Mouse (Mus musculus) lung, embryonic 16.5 days (tissue): Measurements from ENCODE around the gene Lrrtm1. TPM values are rescaled to one million over a fixed set of nuclear protein-coding genes. Genes with fewer than 3 reads are reported as not detected.

Source experiments
- ATAC-seq: fragments of 200-750 bp; cut with Nextera tagmentation; 2 replicates; pipeline ENCODE4 v1.8.0; 2017; ENCODE audit warnings: low read depth, mild to moderate bottlenecking, moderate library complexity
- H3K27ac ChIP-seq: fragments of 300-500 bp; sonication (generic); 2 replicates; pipeline ENCODE4 v1.5.1; 2014; ENCODE audit warnings: mild to moderate bottlenecking, control low read depth, low read length
- H3K27me3 ChIP-seq: fragments of 300-500 bp; sonication (generic); 2 replicates; pipeline ENCODE4 v1.6.1; 2014; ENCODE audit warnings: low read depth, low read length, mixed read lengths; ENCODE audit not compliant: control insufficient read depth, insufficient read depth
- H3K36me3 ChIP-seq: fragments of 300-500 bp; sonication (generic); 2 replicates; pipeline ENCODE4 v1.6.1; 2014; ENCODE audit warnings: low read length; ENCODE audit not compliant: control insufficient read depth, insufficient read depth
- H3K4me1 ChIP-seq: fragments of 300-500 bp; sonication (generic); replicated peaks from 2 replicates; pipeline ENCODE4 v1.6.1; 2014; ENCODE audit warnings: low read length, mixed read lengths; ENCODE audit not compliant: control insufficient read depth, insufficient read depth
- H3K4me2 ChIP-seq: fragments of 300-500 bp; sonication (generic); 2 replicates; pipeline ENCODE4 v1.6.1; 2014; ENCODE audit warnings: low read depth, low read length, control low read depth
- H3K4me3 ChIP-seq: fragments of 300-500 bp; sonication (generic); 2 replicates; pipeline ENCODE4 v1.5.1; 2014; ENCODE audit warnings: mild to moderate bottlenecking, low read length, control low read depth
- H3K9ac ChIP-seq: fragments of 300-500 bp; sonication (generic); 2 replicates; pipeline ENCODE4 v1.6.1; 2014; ENCODE audit warnings: low read length, control low read depth
- H3K9me3 ChIP-seq: fragments of 300-500 bp; sonication (generic); 2 replicates; pipeline ENCODE4 v1.6.1; 2016; ENCODE audit warnings: low read length; ENCODE audit not compliant: control insufficient read depth
- WGBS: fragments of 180-500 bp; shearing (Covaris S2); extraction: QIAGEN DNeasy Blood & Tissue Kit; methylation state at CpG from one replicate; pipeline ENCODE4 v1.1.7; 2014; 5-methylcytosine and 5-hydroxymethylcytosine counted together
- polyA plus RNA-seq: library from polyadenylated mRNA; unstranded; fragments of >200 nt; fragmentation: Nextera tagmentation; extraction: Ambion mirVana; gene quantifications from 2 replicates; pipeline ENCODE4 v1.2.1, GENCODE M21; 2015

Gene Lrrtm1
- polyA plus RNA-seq, 1 experiment from 2014 or later: 0.72 TPM

DNA sequence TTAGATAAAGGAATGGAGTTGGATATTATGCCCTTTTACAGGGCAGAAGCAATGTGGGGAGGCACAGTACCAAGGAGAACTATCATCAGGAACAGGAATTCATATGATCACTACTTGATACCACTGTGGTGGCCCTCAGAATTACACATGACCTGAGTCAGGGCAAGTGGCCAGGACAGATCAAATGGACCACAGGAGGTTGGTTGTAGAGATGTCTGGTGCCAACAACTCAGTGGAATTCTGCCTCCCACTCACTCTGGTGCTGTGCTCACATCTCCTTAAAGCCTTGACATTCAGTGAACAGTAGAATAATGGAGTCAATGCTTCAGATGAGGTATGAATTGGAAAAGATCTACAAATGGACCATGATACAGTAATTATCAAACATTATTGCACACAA is 45.9 kb downstream of the Lrrtm1 start:
- Histone ChIP-seq H3K9ac (no peak overlapping the region), H3K36me3 (no peaks in the 10 kb centered on the region), H3K27me3 (no peaks in the 10 kb centered on the region), H3K9me3 (no peaks in the 10 kb centered on the region), H3K27ac (no peak overlapping the region), H3K4me3 (no peak overlapping the region), H3K4me1 (no peaks in the 10 kb centered on the region), H3K4me2 (no peak overlapping the region)
- no peak for ATAC-seq

DNA sequence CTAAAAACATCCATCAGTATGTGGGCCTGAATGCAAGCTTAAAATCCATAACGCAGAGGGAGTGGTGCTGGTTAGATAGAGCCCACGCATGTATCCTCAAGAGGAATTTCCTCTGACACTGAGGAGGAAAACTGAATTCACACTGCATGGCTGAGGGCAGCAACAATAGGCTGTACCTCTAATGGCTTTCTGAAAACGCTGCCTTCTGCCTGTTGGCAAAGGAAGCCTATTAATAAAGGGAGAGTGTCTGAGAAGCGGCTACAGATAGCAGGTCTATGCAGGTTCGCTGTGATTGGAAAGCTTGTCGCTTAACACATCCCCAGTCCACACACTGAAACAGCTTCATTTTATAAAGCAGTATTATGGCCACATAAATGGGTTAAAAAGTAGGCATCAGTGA is 48.9 kb downstream of the Lrrtm1 start:
- no peak for ATAC-seq
- Histone ChIP-seq H3K9me3 (no peaks in the 10 kb centered on the region), H3K36me3 (no peaks in the 10 kb centered on the region), H3K4me2 (no peak overlapping the region), H3K27ac (no peak overlapping the region), H3K9ac (no peak overlapping the region), H3K27me3 (no peaks in the 10 kb centered on the region), H3K4me3 (no peak overlapping the region), H3K4me1 (no peaks in the 10 kb centered on the region)
- 63% methylated on average over 6 of the region's 6 CpGs for WGBS

DNA sequence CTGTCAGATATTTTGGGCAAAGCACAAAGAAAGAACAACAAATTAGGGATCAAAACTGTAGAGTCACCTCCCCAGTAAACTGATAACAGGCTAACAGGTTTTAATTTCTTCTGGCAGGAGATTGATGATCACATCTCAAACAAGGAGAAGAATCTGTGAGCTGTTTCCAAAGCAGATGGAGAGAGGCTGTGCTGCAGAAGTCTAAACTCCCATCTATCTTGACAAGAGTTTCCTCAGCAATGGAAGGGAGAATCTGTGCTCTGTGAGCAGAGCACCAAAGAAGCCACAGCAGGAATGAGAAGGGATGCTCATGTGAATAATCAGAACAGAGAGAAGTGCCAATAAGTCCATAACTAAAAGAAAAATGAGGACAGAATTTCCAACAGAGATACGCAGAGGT is 58.8 kb downstream of the Lrrtm1 start:
- no peak for ATAC-seq
- no peaks in the 10 kb centered on the region for H3K36me3 ChIP-seq
- no peaks in the 10 kb centered on the region for H3K27me3 ChIP-seq
- no peaks in the 10 kb centered on the region for H3K4me1 ChIP-seq
- no peak overlapping the region for H3K9ac ChIP-seq
- no peak overlapping the region for H3K27ac ChIP-seq
- H3K4me2 ChIP-seq: no peak overlapping the region
- 63% methylated on average over 1 of the region's 1 CpGs for WGBS
- no peak overlapping the region for H3K4me3 ChIP-seq
- H3K9me3 ChIP-seq: no peaks in the 10 kb centered on the region

DNA sequence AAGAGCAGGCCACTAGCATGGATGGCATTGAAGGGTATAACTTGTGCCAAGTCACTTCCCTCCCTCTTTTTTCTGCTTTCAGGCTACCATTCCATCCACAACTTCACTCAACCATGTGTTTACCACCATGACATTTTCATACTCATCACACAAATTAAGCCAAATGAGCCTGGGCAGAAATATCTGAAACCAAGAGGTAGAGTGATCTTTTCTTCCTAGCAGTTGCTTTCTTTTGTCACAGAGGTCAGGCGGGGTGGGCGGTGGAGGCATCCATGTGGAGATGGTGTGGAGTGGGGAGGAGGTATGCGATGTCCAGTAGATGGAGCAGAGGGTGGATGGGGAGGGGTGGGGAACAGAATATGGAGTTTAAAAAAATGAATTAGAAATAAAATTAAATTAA is 64.3 kb downstream of the Lrrtm1 start:
- H3K27ac ChIP-seq: no peak overlapping the region
- WGBS: 94% methylated on average over 3 of the region's 3 CpGs
- no peaks in the 10 kb centered on the region for H3K9me3 ChIP-seq
- H3K4me3 ChIP-seq: no peak overlapping the region
- no peaks in the 10 kb centered on the region for H3K27me3 ChIP-seq
- H3K4me1 ChIP-seq: no peaks in the 10 kb centered on the region
- H3K9ac ChIP-seq: no peak overlapping the region
- no peak overlapping the region for H3K4me2 ChIP-seq
- ATAC-seq: no peak
- H3K36me3 ChIP-seq: no peaks in the 10 kb centered on the region
